Mouse (Mus musculus): Measurements from ENCODE around the gene Adamts3. TPM values are rescaled to one million over a fixed set of nuclear protein-coding genes. Genes with fewer than 3 reads are reported as not detected.

The Adamts3 gene
- polyA plus RNA-seq, 1 experiment: 0.04 TPM

DNA sequence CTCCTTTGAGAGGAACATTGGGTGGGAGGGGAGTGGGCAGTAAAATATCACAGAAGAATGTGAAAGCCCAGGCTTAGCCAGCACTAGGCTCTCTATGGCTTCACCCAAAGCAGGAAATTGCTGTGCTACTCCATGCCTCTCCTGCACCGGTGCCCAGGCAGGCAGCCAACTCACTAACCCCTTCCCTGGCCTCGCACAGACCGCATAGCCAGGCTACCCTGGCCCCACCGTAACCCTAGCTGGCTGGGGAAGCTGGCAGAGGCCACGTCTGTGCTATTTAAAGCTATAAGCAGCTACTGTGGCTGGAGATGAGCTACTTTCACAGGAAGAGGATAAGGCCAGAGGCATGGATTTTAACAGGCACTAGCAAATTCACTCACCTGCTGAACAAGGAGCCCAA lies 38.8 kb downstream of the Adamts3 start:
- H3K4me3 ChIP-seq (replicated peaks): no peak overlapping the region
- TF ChIP-seq GATA1 (IDR thresholded peaks at IDR 0.05; ENCODE audit: low read length): no peak
- no peak for TF ChIP-seq TAL1 (IDR thresholded peaks at IDR 0.05; ENCODE audit: low read length)
- no peaks in the 10 kb centered on the region for H3K4me1 ChIP-seq (ENCODE audit: control insufficient read depth)
- H3K27me3 ChIP-seq (ENCODE audit: control insufficient read depth): no peaks in the 10 kb centered on the region
- no peaks in the 10 kb centered on the region for H3K9me3 ChIP-seq (ENCODE audit: control insufficient read depth, low read length)
- H3K36me3 ChIP-seq (ENCODE audit: control insufficient read depth): no peaks in the 10 kb centered on the region

DNA sequence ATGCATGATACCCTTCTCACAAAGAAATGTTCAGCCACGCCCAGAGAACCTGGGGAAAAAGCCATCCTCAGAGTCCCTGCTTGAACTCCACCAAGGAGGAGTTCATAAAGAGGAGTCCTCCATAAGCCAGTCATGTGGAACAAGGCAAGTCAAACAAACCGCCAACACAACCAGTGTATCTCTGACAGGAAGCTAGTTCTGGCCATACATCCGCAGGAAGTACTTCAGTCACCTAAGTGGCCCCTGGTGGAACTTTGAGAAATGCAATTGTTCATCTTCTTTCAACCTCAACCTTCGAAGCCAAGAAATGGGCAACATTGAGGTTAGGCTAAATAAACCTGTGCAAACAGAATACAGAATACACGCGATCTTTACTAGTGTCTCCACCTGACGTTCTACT lies 39.7 kb downstream of the Adamts3 start:
- Histone ChIP-seq H3K27me3 (ENCODE audit: control insufficient read depth) (no peaks in the 10 kb centered on the region), H3K4me3 (replicated peaks) (no peak overlapping the region), H3K36me3 (ENCODE audit: control insufficient read depth) (no peaks in the 10 kb centered on the region), H3K9me3 (ENCODE audit: control insufficient read depth, low read length) (no peaks in the 10 kb centered on the region), H3K4me1 (ENCODE audit: control insufficient read depth) (no peaks in the 10 kb centered on the region)
- no peak for TF ChIP-seq TAL1 (IDR thresholded peaks at IDR 0.05; ENCODE audit: low read length)
- TF ChIP-seq GATA1 (IDR thresholded peaks at IDR 0.05; ENCODE audit: low read length): no peak

DNA sequence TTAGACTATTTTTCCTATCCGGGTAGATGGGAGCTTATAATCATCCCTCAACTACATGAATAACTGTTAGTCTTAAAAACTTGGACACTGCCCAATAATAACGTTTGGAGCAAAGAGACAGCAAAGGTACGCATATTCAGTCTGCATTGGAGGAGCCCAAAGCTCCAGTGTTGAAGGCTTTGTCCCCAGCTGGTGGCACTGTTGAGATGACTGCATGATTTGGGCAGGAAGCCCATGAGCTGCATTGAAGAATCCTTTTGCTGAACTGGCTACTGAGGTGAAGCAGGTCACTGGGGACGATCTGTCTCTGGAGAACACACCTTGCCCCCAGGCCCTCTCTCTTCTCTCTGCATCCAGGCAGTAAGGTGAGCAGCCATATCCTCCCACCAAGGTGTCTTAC lies 43.5 kb downstream of the Adamts3 start:
- no peak for TF ChIP-seq TAL1 (IDR thresholded peaks at IDR 0.05; ENCODE audit: low read length)
- no peak for TF ChIP-seq GATA1 (IDR thresholded peaks at IDR 0.05; ENCODE audit: low read length)

DNA sequence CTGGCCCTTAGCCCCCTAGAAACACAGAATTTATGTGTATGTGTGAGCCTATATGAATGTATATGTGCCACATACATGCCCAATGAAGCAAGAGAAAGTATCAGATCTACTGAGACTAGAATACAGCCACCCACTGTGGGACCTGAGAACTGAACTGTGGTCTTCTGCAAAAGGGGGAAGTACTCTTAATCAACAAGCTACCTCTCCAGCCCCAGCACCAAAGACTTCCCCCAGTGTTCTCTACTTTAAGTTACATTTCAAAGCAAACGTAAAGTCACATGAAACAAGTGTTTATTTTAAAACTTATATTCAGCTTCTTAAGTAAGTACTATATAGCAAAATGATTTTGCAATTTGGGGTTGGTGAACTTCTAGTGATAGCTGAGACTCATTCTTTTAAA lies 62.0 kb downstream of the Adamts3 start:
- Histone ChIP-seq H3K9me3 (ENCODE audit: control insufficient read depth, low read length) (no peaks in the 10 kb centered on the region), H3K36me3 (ENCODE audit: control insufficient read depth) (no peaks in the 10 kb centered on the region), H3K4me3 (replicated peaks) (no peak overlapping the region), H3K4me1 (ENCODE audit: control insufficient read depth) (peaks cover 1% of the 10 kb centered on the region; the same call in 1 of the 2 replicates), H3K27me3 (ENCODE audit: control insufficient read depth) (no peaks in the 10 kb centered on the region)
- no peak for TF ChIP-seq TAL1 (IDR thresholded peaks at IDR 0.05; ENCODE audit: low read length)
- no peak for TF ChIP-seq GATA1 (IDR thresholded peaks at IDR 0.05; ENCODE audit: low read length)

More for the DNA sequence above, 43.5 kb downstream of the Adamts3 start:
- no peaks in the 10 kb centered on the region for H3K36me3 ChIP-seq (ENCODE audit: control insufficient read depth)
- no peak overlapping the region for H3K4me3 ChIP-seq (replicated peaks)
- H3K27me3 ChIP-seq (ENCODE audit: control insufficient read depth): no peaks in the 10 kb centered on the region
- H3K9me3 ChIP-seq (ENCODE audit: control insufficient read depth, low read length): no peaks in the 10 kb centered on the region
- no peaks in the 10 kb centered on the region for H3K4me1 ChIP-seq (ENCODE audit: control insufficient read depth)

DNA sequence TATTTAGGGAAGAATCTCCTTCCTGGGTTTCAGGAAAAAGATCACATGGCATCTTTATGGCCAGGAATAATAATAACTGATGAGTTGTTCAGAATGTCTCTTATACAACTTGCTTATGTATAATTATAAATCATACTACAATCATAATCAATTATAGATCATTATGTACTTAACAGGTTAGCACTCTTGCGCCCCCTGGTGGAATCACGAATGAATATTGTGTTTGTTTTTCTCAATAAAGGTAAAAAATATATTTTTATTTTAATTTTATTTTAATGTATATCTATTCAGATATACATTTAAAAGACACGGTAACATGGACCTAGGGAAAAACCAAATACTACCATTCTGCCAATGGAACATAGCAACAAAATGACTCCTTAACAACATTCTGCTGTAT lies 63.6 kb downstream of the Adamts3 start:
- Histone ChIP-seq H3K4me1 (ENCODE audit: control insufficient read depth) (peaks cover 1% of the 10 kb centered on the region; the same call in 1 of the 2 replicates), H3K27me3 (ENCODE audit: control insufficient read depth) (no peaks in the 10 kb centered on the region), H3K4me3 (replicated peaks) (no peak overlapping the region), H3K9me3 (ENCODE audit: control insufficient read depth, low read length) (no peaks in the 10 kb centered on the region), H3K36me3 (ENCODE audit: control insufficient read depth) (no peaks in the 10 kb centered on the region)
- TF ChIP-seq GATA1 (IDR thresholded peaks at IDR 0.05; ENCODE audit: low read length): no peak

DNA sequence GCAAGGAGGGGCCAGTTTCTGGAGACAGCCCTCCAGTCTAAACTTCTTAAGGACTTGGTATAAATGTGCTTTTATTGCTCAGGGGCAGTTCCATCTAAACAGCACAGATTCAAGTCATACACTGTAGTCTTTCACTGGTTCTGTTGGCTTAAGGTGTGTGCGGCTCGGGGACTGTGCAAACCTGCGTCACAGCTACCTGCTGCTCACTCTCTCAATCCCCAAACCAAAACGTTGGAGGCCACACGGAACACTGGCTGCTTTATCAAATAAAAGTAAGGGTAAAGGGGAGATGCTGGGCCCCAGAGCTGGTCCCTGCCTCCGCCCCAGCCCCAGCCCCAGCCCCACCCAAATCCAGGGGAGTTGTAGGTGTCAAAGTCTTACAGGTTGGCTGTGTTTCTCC lies 66.5 kb downstream of the Adamts3 start:
- no peaks in the 10 kb centered on the region for H3K36me3 ChIP-seq (ENCODE audit: control insufficient read depth)
- H3K9me3 ChIP-seq (ENCODE audit: control insufficient read depth, low read length): no peaks in the 10 kb centered on the region
- no peak for TF ChIP-seq GATA1 (IDR thresholded peaks at IDR 0.05; ENCODE audit: low read length)
- H3K27me3 ChIP-seq (ENCODE audit: control insufficient read depth): no peaks in the 10 kb centered on the region
- peaks cover 1% of the 10 kb centered on the region; the same call in 1 of the 2 replicates for H3K4me1 ChIP-seq (ENCODE audit: control insufficient read depth)
- H3K4me3 ChIP-seq (replicated peaks): no peak overlapping the region

DNA sequence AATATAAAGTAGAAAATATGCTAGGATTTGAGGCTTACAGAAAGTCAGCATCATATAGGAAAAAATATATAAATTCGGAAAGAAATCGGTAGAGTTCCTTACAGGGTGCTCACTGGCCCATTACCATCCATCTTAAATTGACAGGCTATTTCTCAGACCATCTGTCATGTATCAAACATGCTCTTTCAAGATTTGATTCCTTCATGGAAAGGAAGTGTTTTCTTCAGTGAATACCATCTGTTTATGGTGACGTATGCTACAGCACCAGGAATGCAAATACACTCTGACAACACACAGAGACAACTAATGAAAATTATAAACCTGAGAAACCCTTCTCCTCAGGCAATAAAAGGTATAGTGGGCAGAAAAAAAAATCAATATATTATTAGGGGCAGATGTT lies 68.6 kb downstream of the Adamts3 start:
- Histone ChIP-seq H3K36me3 (ENCODE audit: control insufficient read depth) (no peaks in the 10 kb centered on the region), H3K4me3 (replicated peaks) (no peak overlapping the region), H3K27me3 (ENCODE audit: control insufficient read depth) (no peaks in the 10 kb centered on the region), H3K9me3 (ENCODE audit: control insufficient read depth, low read length) (no peaks in the 10 kb centered on the region), H3K4me1 (ENCODE audit: control insufficient read depth) (peaks cover 1% of the 10 kb centered on the region; the same call in 1 of the 2 replicates)
- TF ChIP-seq TAL1 (IDR thresholded peaks at IDR 0.05; ENCODE audit: low read length) (no peak), GATA1 (IDR thresholded peaks at IDR 0.05; ENCODE audit: low read length) (no peak)

DNA sequence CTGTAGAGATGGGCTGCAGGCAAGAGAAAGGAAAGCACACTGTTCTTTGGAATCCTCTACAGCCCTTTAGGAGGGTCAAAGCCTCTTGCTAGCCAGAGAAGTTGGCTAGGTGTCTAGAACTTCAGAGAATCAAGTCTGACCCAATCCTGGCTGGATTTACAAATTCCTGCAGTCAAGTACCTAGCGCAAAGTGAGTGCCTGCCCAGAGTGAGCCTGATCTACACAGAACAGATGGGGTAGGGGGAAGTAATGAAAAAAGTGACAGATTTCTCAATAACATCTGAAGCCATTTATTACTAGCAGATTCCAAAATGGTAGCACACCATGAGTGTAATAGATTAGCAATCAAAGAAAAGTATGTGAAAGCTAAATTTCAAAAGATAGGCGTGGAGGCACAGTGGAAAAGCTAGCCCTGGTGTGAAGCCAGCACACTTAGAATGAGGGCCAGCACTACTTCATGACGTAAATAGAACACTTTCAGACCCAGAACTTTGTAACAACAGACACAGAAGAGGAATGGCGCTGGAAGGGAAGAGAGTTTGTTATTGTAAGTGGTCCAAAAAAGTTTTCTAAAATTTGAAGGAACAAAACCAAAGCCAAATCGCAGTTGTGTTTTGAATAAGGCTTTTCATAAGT lies 82.8 kb downstream of the Adamts3 start:
- TF ChIP-seq TAL1 (IDR thresholded peaks at IDR 0.05; ENCODE audit: low read length): no peak
- TF ChIP-seq GATA1 (IDR thresholded peaks at IDR 0.05; ENCODE audit: low read length): no peak
- Histone ChIP-seq H3K4me1 (ENCODE audit: control insufficient read depth) (no peaks in the 10 kb centered on the region), H3K4me3 (replicated peaks) (no peak overlapping the region)

DNA sequence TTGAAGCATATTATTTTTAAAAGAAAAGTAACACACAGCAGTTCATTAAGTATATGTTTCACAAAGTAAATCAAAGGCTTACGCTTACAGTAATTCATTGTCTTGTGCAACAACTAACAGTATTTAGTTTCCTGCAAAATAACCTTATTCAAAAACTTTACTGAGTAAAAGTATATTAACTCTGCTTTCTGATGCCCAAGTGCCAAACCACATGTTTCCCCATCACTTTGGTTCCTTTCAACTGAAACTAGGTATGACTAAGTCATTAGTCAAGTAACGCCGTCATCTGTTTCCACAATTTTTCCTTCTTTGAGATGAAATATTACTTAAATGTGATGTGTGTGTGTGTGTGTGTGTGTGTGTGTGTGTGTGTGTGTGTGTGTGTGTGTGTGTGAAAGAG lies 89.4 kb downstream of the Adamts3 start:
- no peaks in the 10 kb centered on the region for H3K9me3 ChIP-seq (ENCODE audit: control insufficient read depth, low read length)
- TF ChIP-seq GATA1 (IDR thresholded peaks at IDR 0.05; ENCODE audit: low read length) (no peak), TAL1 (IDR thresholded peaks at IDR 0.05; ENCODE audit: low read length) (no peak)
- no peaks in the 10 kb centered on the region for H3K36me3 ChIP-seq (ENCODE audit: control insufficient read depth)
- no peaks in the 10 kb centered on the region for H3K4me1 ChIP-seq (ENCODE audit: control insufficient read depth)
- H3K4me3 ChIP-seq (replicated peaks): no peak overlapping the region
- H3K27me3 ChIP-seq (ENCODE audit: control insufficient read depth): no peaks in the 10 kb centered on the region

More for the DNA sequence above, 82.8 kb downstream of the Adamts3 start:
- H3K36me3 ChIP-seq (ENCODE audit: control insufficient read depth): no peaks in the 10 kb centered on the region
- H3K27me3 ChIP-seq (ENCODE audit: control insufficient read depth): no peaks in the 10 kb centered on the region
- H3K9me3 ChIP-seq (ENCODE audit: control insufficient read depth, low read length): no peaks in the 10 kb centered on the region

DNA sequence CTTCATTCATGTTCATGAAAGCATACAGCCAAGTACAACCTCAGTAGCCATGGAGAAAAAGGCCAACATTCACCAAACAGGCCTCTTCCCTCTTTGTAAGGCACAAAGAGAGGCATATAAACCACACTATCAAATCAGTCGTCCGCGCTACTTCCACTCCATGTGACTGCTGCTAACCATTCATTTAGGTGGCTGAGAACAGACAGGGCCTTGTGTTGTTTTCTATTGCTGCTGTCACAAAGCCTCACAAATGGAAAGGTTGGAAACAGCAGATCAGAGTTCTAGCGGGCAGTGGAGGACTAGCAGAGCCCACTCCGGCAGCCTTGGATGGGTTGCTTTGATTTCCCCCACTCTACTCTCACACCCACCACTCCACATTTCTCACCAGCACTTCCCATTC lies 98.5 kb downstream of the Adamts3 start:
- no peaks in the 10 kb centered on the region for H3K36me3 ChIP-seq (ENCODE audit: control insufficient read depth)
- no peak overlapping the region for H3K4me3 ChIP-seq (replicated peaks)
- H3K4me1 ChIP-seq (ENCODE audit: control insufficient read depth): peaks cover 2% of the 10 kb centered on the region; the same call in 1 of the 2 replicates
- H3K9me3 ChIP-seq (ENCODE audit: control insufficient read depth, low read length): no peaks in the 10 kb centered on the region
- H3K27me3 ChIP-seq (ENCODE audit: control insufficient read depth): no peaks in the 10 kb centered on the region
- TF ChIP-seq TAL1 (IDR thresholded peaks at IDR 0.05; ENCODE audit: low read length): no peak
- no peak for TF ChIP-seq GATA1 (IDR thresholded peaks at IDR 0.05; ENCODE audit: low read length)
